Mouse (Mus musculus) megakaryocyte, embryonic 14.5 days (primary cell): ENCODE measurements around the gene 6820408C15Rik. TPM values are rescaled to one million over a fixed set of nuclear protein-coding genes. Genes with fewer than 3 reads are reported as not detected.
"Not testable (repeated sequence)": the region's sequence is repeated elsewhere in the genome, so short reads cannot be mapped to it uniquely, and the experiment has no call there.

Experiments
- H3K27me3 ChIP-seq: replicated peaks from 2 replicates; pipeline ENCODE3; 2012; ENCODE audit warnings: inconsistent platforms
- H3K36me3 ChIP-seq: replicated peaks from 2 replicates; pipeline ENCODE3; 2012; ENCODE audit warnings: low read length, inconsistent platforms, mixed read lengths
- H3K4me1 ChIP-seq: 2 replicates; pipeline ENCODE4 v1.6.1; 2012; ENCODE audit warnings: inconsistent platforms
- H3K4me3 ChIP-seq: replicated peaks from 2 replicates; pipeline ENCODE3; 2012; ENCODE audit warnings: moderate library complexity, mild to moderate bottlenecking, inconsistent platforms
- H3K9me3 ChIP-seq: 2 replicates; pipeline ENCODE4 v1.6.1; 2012; ENCODE audit warnings: inconsistent platforms
- FLI1 ChIP-seq: IDR thresholded peaks from 2 replicates; pipeline ENCODE4 v1.6.1; 2012; ENCODE audit warnings: low read length, inconsistent platforms, mixed read lengths
- GATA1 ChIP-seq: IDR thresholded peaks from 3 replicates; pipeline ENCODE4 v1.6.1; 2012; ENCODE audit warnings: mixed read lengths, low read length, inconsistent platforms, borderline replicate concordance
- polyA plus RNA-seq: library from polyadenylated mRNA; stranded (reverse); fragments of >175 nt; gene quantifications from 2 replicates; pipeline ENCODE4 v1.2.3, GENCODE M21; 2012; ENCODE audit warnings: low replicate concordance; ENCODE audit not compliant: insufficient read depth

The 6820408C15Rik gene
- polyA plus RNA-seq, 1 experiment: not detected

DNA sequence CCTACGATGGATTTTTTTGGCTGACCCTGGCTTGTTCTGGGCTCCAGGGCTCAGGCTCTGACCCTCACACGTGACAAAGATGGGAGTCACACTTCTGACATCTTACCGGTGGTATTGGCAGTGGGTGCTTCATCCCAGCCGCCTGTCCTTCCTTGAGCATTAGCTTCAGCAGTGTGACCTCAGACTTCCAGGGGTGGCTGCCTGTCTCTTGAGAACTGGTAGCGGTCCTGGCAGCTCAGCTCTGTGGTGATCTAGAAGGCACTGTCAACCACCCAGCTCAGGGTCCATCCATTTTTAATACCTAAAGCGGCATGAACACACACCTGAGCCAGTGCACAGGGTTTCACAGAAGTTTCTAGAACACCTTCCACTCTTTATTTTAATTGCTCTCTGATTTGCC is 5.6 kb upstream of the 6820408C15Rik start:
- peaks cover 18% of the 10 kb centered on the region for H3K27me3 ChIP-seq
- peaks cover 5% of the 10 kb centered on the region for H3K36me3 ChIP-seq
- H3K4me3 ChIP-seq: no peak overlapping the region
- TF ChIP-seq FLI1 (no peak), GATA1 (no peak)
- H3K9me3 ChIP-seq: peaks cover 31% of the 10 kb centered on the region
- H3K4me1 ChIP-seq: peaks cover 45% of the 10 kb centered on the region

DNA sequence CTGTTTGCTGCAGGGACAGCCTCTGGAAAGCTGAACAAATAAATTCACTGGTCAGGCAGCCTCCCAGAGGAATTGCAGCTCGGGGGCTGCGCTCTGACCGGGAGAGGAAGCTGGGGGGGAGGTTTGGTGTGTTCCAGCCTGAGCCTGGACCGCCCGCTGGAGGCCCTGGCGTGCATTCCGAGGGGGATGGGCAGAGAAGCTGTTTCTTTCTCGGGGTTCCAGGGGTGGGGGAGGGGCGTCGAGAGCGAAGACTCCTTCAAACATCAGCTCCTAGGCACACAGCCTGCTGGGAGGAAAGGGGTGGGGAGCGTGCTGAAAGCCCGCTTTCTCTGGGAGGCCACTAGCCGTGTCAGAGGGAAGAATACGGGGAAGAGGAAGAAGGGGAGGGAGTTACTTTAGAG is 4.4 kb upstream of the 6820408C15Rik start:
- H3K4me3 ChIP-seq: no peak overlapping the region
- TF ChIP-seq GATA1 (no peak), FLI1 (no peak)

DNA sequence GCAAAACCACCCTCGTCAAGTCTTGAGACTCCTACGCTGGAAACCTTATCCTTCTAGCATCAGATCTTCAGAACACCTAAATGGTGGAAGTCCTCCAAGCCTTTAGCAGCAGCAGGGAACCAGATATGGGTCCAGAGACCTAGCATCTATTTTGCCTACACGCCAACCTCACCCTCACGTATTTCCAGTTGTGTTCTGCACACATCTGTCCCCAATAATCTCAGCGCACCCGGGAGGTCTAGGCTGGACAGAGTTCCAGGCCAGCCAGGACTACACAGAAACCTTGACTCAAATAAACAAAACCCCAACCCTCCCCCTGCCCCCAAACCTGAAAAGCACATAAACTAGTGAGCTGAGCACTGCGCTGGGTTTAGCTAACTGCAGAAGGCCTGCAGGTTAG is 3.9 kb upstream of the 6820408C15Rik start:
- Histone ChIP-seq H3K4me1 (peaks cover 38% of the 10 kb centered on the region), H3K9me3 (peaks cover 48% of the 10 kb centered on the region), H3K36me3 (peaks cover 14% of the 10 kb centered on the region), H3K27me3 (peaks cover 25% of the 10 kb centered on the region), H3K4me3 (no peak overlapping the region)
- TF ChIP-seq FLI1 (no peak), GATA1 (no peak)

More for the DNA sequence above, 4.4 kb upstream of the 6820408C15Rik start:
- peaks cover 25% of the 10 kb centered on the region for H3K27me3 ChIP-seq
- peaks cover 10% of the 10 kb centered on the region for H3K36me3 ChIP-seq
- H3K4me1 ChIP-seq: peaks cover 43% of the 10 kb centered on the region
- peaks cover 43% of the 10 kb centered on the region for H3K9me3 ChIP-seq

DNA sequence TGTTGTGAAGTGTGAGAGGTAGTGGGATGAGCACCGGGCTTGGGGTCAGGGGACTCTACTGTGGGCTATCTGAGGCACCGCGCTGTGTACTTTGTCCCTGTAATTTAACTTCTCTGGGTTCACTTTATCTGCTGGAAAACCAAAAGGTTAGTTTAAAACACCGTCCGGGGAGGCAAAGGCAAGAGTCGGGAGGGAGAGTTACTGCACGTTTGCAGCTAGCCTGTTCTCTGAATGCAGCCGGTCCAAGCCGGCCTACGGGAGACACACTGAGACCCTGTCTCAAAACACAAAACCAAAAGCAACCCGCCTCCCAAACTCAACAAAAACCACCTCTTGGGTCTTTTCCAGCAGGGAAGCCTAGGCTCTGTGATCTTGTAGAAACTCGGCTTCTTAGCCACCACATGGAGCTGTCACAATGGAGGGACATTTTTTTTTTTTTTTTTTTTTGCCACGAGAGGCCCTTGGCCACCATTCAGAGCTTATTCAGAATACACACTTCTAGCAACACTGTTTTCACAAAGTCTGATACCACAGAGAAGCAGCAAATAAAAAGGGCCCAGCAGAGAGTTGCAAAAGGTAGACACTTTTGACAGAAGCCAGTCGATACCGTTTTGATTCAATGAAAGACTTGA is 2.7 kb upstream of the 6820408C15Rik start:
- peaks cover 17% of the 10 kb centered on the region for H3K36me3 ChIP-seq
- peaks cover 34% of the 10 kb centered on the region for H3K4me1 ChIP-seq
- H3K27me3 ChIP-seq: peaks cover 25% of the 10 kb centered on the region
- H3K9me3 ChIP-seq: peaks cover 48% of the 10 kb centered on the region
- no peak overlapping the region for H3K4me3 ChIP-seq
- TF ChIP-seq FLI1 (no peak), GATA1 (no peak)

DNA sequence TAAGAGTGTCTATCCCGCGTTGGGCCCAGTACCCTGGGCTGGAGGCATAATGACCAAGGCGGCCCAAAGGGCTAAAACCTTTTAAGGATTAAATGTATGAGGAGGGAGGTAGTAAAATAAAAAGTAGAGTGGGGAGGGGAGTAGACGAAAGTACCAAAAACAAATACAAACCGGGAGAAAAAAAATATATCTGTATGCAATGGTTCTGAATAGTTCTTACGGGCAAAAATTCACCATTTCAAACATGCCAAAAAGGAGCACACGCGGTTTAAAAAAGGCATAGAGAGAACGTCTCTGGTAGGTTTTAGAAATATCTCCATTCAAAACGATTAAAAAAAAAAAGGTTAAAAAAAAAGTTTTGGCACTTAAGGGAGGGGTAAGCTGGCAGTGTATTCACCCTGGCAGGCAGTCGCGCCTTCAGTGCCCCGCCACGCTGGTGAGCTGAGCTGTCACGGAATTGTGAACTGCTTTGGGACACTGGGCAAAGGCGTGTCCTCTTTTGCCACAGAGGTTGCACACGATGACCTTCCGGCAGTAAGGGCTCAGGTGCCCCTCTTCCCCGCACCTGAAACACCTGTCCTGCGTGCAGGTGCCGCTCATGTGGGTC is 2.1 kb upstream of the 6820408C15Rik start:
- Histone ChIP-seq H3K4me3 (peak overlapping the region; percentile 94), H3K4me1 (peaks cover 34% of the 10 kb centered on the region)

DNA sequence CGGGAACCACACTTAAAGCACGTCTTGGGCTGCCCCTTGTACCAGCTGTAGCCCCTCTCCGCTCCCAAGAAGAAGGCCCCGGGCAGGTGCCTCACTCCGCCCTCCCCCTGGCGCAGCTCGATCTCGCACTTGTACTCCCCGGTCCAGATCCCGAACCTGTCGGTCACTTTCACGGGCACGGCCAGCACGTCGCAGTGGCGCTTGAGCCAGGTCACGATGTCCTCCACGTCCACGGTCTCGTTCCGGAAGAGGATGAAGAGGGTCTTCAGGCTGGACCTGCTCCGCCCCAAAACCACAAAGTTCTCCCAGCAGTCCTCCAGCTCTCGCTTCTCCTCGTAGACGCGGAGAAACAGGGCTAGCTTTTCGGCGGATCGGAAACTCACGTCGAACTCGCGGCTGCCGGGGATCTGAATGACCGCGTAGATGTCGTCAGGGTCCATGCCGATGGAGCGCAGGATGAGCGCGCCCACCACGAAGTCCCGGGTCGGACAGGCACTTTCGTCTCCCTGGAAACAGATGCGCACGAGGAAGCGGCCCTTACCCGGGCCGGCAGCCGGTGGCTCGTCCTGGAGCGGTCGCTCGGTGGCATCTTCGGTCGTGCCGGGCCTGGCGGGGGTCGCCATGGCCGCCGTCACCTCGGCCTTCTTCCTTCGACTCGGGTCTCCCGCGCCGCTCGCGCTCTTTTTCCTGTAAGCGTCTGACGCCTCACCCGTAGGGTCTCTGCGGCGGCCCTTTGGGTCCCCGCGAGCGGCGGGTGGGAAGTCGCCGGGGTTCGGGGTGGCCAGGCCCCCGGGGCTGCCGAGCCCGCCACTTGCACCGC is 1.4 kb upstream of the 6820408C15Rik start:
- Histone ChIP-seq H3K9me3 (peaks cover 55% of the 10 kb centered on the region), H3K27me3 (peaks cover 25% of the 10 kb centered on the region), H3K4me3 (peak overlapping the region; percentile 94), H3K36me3 (peaks cover 24% of the 10 kb centered on the region), H3K4me1 (peaks cover 34% of the 10 kb centered on the region)
- TF ChIP-seq FLI1 (no peak), GATA1 (no peak)

More for the DNA sequence above, 2.1 kb upstream of the 6820408C15Rik start:
- TF ChIP-seq FLI1: no peak
- no peak for TF ChIP-seq GATA1
- Histone ChIP-seq H3K36me3 (peaks cover 17% of the 10 kb centered on the region), H3K9me3 (peaks cover 50% of the 10 kb centered on the region), H3K27me3 (peaks cover 25% of the 10 kb centered on the region)

DNA sequence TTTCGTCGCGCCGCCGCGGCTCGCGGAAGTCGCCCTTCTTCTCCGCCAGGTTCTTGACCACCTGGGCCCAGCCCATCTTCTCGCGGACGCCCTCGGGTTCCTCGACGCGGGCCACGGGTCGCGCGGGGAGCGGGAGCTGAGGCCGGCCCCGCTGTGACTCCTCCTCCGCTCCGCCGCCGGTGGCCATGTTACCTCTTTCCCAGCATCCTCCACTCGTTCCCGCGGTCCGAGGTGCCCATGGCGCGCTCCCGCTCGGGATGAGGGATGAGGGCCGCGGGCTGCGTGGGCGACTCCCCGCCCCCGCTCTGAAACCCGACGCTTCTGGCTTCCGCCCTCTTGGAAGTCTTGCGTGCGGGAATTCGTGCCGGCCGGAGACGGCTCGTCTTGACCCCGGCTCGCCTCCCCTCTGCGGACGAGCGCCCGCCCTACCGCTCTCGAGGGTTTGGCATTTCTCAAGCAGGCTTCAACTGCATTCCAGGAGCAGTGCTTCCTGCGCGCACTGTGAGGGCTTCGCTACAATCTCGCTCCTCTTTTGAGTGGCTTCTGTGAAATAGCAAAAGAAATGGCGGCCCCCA is 709 bp upstream of the 6820408C15Rik start, which contains the start of gene Zcchc3:
Gene Zcchc3 (minus strand): TSS at position 437 of the 575 bp plus-strand sequence.
- Histone ChIP-seq H3K4me1 (peaks cover 34% of the 10 kb centered on the region), H3K9me3 (peaks cover 60% of the 10 kb centered on the region), H3K4me3 (peak within 1 kb of the TSS; percentile 94), H3K36me3 (peaks cover 24% of the 10 kb centered on the region), H3K27me3 (peaks cover 24% of the 10 kb centered on the region)
- no peak for TF ChIP-seq FLI1
- no peak for TF ChIP-seq GATA1

DNA sequence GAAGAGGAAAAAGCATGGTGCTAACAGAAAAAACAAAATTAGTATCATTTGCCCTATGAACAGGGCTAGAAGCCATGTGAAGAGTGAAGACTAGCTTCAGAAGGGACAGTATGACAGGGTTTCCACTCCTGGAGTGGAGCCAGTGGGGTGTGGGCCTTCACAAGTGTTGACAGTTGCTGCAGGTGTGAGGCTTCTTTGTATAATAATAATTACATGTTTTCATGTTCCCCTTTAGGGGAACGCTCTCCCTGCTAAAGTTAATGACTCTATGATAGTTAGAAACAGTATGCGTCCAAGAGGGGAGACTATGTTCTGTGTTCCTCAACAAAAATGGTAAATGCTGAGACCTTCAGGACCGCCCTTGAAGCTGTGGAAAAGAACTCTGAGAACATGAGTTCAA is 399 bp downstream of the 6820408C15Rik start:
- Histone ChIP-seq H3K27me3 (peaks cover 23% of the 10 kb centered on the region), H3K4me3 (no peak overlapping the region), H3K4me1 (peaks cover 33% of the 10 kb centered on the region), H3K36me3 (peaks cover 26% of the 10 kb centered on the region), H3K9me3 (peaks cover 71% of the 10 kb centered on the region)
- TF ChIP-seq FLI1 (no peak), GATA1 (no peak)

DNA sequence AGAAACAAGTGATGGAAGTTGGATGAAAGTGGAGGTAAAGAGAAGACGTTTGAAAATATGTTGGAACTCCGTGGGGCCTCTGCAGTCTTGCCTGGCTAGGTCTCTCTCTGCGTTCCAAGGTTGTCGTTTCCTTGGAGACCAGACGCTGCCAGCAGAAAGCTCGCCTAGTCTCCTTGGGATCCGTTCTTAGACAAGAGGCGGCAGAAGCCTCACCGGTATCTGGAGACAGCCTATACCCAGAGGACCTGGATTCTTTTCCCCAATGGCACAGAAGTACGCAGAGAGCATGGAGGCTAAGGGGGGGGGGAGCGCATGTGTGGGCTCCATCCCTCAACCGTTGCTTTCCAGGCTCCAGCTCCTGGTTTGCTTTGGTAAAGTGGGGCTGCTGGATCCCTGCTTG is 12.1 kb downstream of the 6820408C15Rik start:
- H3K27me3 ChIP-seq: peaks cover 11% of the 10 kb centered on the region
- peaks cover 11% of the 10 kb centered on the region for H3K4me1 ChIP-seq
- peaks cover 10% of the 10 kb centered on the region for H3K36me3 ChIP-seq
- no peak overlapping the region for H3K4me3 ChIP-seq
- peaks cover 20% of the 10 kb centered on the region for H3K9me3 ChIP-seq
- TF ChIP-seq GATA1 (no peak), FLI1 (no peak)

DNA sequence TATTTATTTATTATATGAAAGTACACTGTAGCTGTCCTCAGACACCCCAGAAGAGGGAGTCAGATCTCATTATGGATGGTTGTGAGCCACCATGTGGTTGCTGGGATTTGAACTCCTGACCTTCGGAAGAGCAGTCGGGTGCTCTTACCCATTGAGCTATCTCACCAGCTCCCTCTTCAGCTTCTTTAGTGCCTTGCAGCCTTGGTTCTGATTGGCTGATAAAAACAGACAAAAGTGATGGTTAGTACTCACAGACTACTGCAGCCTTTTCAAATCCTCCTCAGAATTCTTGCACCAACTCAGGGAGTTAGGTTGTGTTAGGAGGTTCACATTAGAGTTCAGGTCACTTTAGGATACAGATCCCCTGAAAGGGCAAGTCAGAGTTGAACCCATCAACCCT is 13.1 kb downstream of the 6820408C15Rik start:
- Histone ChIP-seq H3K27me3 (peaks cover 14% of the 10 kb centered on the region), H3K4me1 (peaks cover 21% of the 10 kb centered on the region), H3K9me3 (peaks cover 15% of the 10 kb centered on the region)
- H3K4me3 ChIP-seq, H3K36me3 ChIP-seq: not testable (repeated sequence)
